Mouse (Mus musculus): ENCODE results near the gene Pigv. TPM values are rescaled to one million over a fixed set of nuclear protein-coding genes. Genes with fewer than 3 reads are reported as not detected.
"Not testable (repeated sequence)": the region's sequence is repeated elsewhere in the genome, so short reads cannot be mapped to it uniquely, and the experiment has no call there.

Pigv gene
- total RNA-seq, 2 experiments from 2014 or later: 8.3 to 9.6 TPM

GRCm38 (mm10) chr4:133652746-133653145 lies 19.7 kb downstream of the Pigv start:
- DNase-seq (ENCODE audit: low spot score in 2 of 2): no peak
- intact Hi-C loops (cut with DNase I): loop anchor here (5.0 kb wide), 1 partner anchor 60 kb away; no protein-coding TSS in a partner anchor

- no peak for DNase-seq (ENCODE audit: low spot score in 2 of 2)
- intact Hi-C loops (cut with DNase I): loop anchor here (5.0 kb wide), 1 partner anchor 60 kb away; no protein-coding TSS in a partner anchor
Observed at GRCm38 (mm10) chr4:133651986-133652385, 20.5 kb downstream of the Pigv start.

- intact Hi-C loops (cut with DNase I): loop anchor here (5.0 kb wide), 1 partner anchor 59 kb away; no protein-coding TSS in a partner anchor
- no peak for DNase-seq (ENCODE audit: low spot score in 2 of 2)
Observed at GRCm38 (mm10) chr4:133651445-133651844, 21.0 kb downstream of the Pigv start.

- intact Hi-C loops (cut with DNase I): loop anchor here (5.0 kb wide), 1 partner anchor 58 kb away; no protein-coding TSS in a partner anchor
- peak; percentile 54 to 76 for DNase-seq (ENCODE audit: low spot score in 2 of 2)
Observed at GRCm38 (mm10) chr4:133649989-133650699, 22.3 kb downstream of the Pigv start, which contains the start of gene Zdhhc18. Zdhhc18 (minus strand) TSS chr4:133650154.

- intact Hi-C loops (cut with DNase I); DNase-seq (ENCODE audit: low spot score in 2 of 2): not testable (repeated sequence)
Observed at GRCm38 (mm10) chr4:133649464-133649863, 23.0 kb downstream of the Pigv start.

- intact Hi-C loops (cut with DNase I): no loop called here
- no peak for DNase-seq (ENCODE audit: low spot score in 2 of 2)
Observed at GRCm38 (mm10) chr4:133645680-133646079, 26.8 kb downstream of the Pigv start.

GRCm38 (mm10) chr4:133645195-133645594 lies 27.3 kb downstream of the Pigv start:
- intact Hi-C loops (cut with DNase I): no loop called here
- DNase-seq (ENCODE audit: low spot score in 2 of 2): no peak

- intact Hi-C loops (cut with DNase I): no loop called here
- DNase-seq (ENCODE audit: low spot score in 2 of 2): no peak
Observed at GRCm38 (mm10) chr4:133634043-133634410, 38.4 kb downstream of the Pigv start.

- peak; percentile 85 to 90 for DNase-seq (ENCODE audit: low spot score in 2 of 2)
Observed at GRCm38 (mm10) chr4:133633332-133634042, 39.0 kb downstream of the Pigv start.

GRCm38 (mm10) chr4:133632483-133633327 lies 39.7 kb downstream of the Pigv start:
- intact Hi-C loops (cut with DNase I): no loop called here
- DNase-seq (ENCODE audit: low spot score in 2 of 2): peak; percentile 50 to 59

More at GRCm38 (mm10) chr4:133633332-133634042, 39.0 kb downstream of the Pigv start:
- intact Hi-C loops (cut with DNase I): no loop called here

GRCm38 (mm10) chr4:133631769-133632411 lies 40.6 kb downstream of the Pigv start:
- intact Hi-C loops (cut with DNase I): no loop called here
- DNase-seq (ENCODE audit: low spot score in 2 of 2): no peak

- intact Hi-C loops (cut with DNase I): no loop called here
- DNase-seq (ENCODE audit: low spot score in 2 of 2): no peak
Observed at GRCm38 (mm10) chr4:133631071-133631768, 41.2 kb downstream of the Pigv start.

- intact Hi-C loops (cut with DNase I): no loop called here
- DNase-seq (ENCODE audit: low spot score in 2 of 2): no peak
Observed at GRCm38 (mm10) chr4:133630326-133630920, 42.0 kb downstream of the Pigv start.

GRCm38 (mm10) chr4:133629191-133629590 lies 43.3 kb downstream of the Pigv start:
- intact Hi-C loops (cut with DNase I): no loop called here
- DNase-seq (ENCODE audit: low spot score in 2 of 2): no peak

GRCm38 (mm10) chr4:133628517-133628916 lies 43.9 kb downstream of the Pigv start:
- no peak for DNase-seq (ENCODE audit: low spot score in 2 of 2)
- intact Hi-C loops (cut with DNase I): no loop called here

GRCm38 (mm10) chr4:133627039-133627438 lies 45.4 kb downstream of the Pigv start:
- intact Hi-C loops (cut with DNase I): no loop called here

GRCm38 (mm10) chr4:133626621-133627020 lies 45.8 kb downstream of the Pigv start:
- intact Hi-C loops (cut with DNase I): no loop called here
- DNase-seq (ENCODE audit: low spot score in 2 of 2): no peak

More at GRCm38 (mm10) chr4:133627039-133627438, 45.4 kb downstream of the Pigv start:
- no peak for DNase-seq (ENCODE audit: low spot score in 2 of 2)

GRCm38 (mm10) chr4:133626221-133626620 lies 46.2 kb downstream of the Pigv start:
- DNase-seq (ENCODE audit: low spot score in 2 of 2): no peak
- intact Hi-C loops (cut with DNase I): no loop called here
